Mouse (Mus musculus) forebrain, postnatal 0 days (tissue): ENCODE measurements around the gene Cmya5. TPM values are rescaled to one million over a fixed set of nuclear protein-coding genes. Genes with fewer than 3 reads are reported as not detected.
"Not testable (repeated sequence)": the region's sequence is repeated elsewhere in the genome, so short reads cannot be mapped to it uniquely, and the experiment has no call there.

Source experiments
- ATAC-seq: fragments of 200-750 bp; cut with Nextera tagmentation; 2 replicates; pipeline ENCODE4 v1.8.0; 2017; ENCODE audit warnings: mild to moderate bottlenecking, moderate library complexity
- DNase-seq: peaks from one replicate; pipeline ENCODE4 v3.0.0-alpha.2; 2015
- H3K27ac ChIP-seq: fragments of 300-500 bp; sonication (generic); 2 replicates; pipeline ENCODE4 v1.5.1; 2014; ENCODE audit warnings: low read depth, mild to moderate bottlenecking, antibody characterized with exemption, low read length, moderate library complexity, mixed read lengths
- H3K27me3 ChIP-seq: fragments of 300-500 bp; sonication (generic); 2 replicates; pipeline ENCODE4 v1.6.1; 2014; ENCODE audit warnings: mild to moderate bottlenecking, low read length, mixed read lengths; ENCODE audit not compliant: insufficient read depth
- H3K36me3 ChIP-seq: fragments of 300-500 bp; sonication (generic); 2 replicates; pipeline ENCODE4 v1.6.1; 2014; ENCODE audit warnings: mild to moderate bottlenecking, moderate library complexity; ENCODE audit not compliant: insufficient read depth
- H3K4me1 ChIP-seq: fragments of 300-500 bp; sonication (generic); 2 replicates; pipeline ENCODE4 v1.6.1; 2014; ENCODE audit warnings: antibody characterized with exemption; ENCODE audit not compliant: insufficient read depth
- H3K4me2 ChIP-seq: fragments of 300-500 bp; sonication (generic); 2 replicates; pipeline ENCODE4 v1.6.1; 2014; ENCODE audit warnings: low read depth, mild to moderate bottlenecking, moderate library complexity
- H3K4me3 ChIP-seq: fragments of 300-500 bp; sonication (generic); 2 replicates; pipeline ENCODE4 v1.5.1; 2014; ENCODE audit warnings: low read depth, low read length, mixed read lengths
- H3K9ac ChIP-seq: fragments of 300-500 bp; sonication (generic); 2 replicates; pipeline ENCODE4 v1.6.1; 2014; ENCODE audit warnings: mild to moderate bottlenecking
- H3K9me3 ChIP-seq: fragments of 300-500 bp; sonication (generic); 2 replicates; pipeline ENCODE4 v1.6.1; 2016; ENCODE audit warnings: low read length
- CTCF ChIP-seq: sonication (generic); IDR thresholded peaks from 2 replicates; pipeline ENCODE4 v1.5.1; 2016; ENCODE audit warnings: antibody characterized with exemption, control low read depth, low read depth
- WGBS: fragments of 180-500 bp; shearing (Covaris S2); extraction: QIAGEN DNeasy Blood & Tissue Kit; methylation state at CpG from one replicate; pipeline ENCODE4 v1.1.7; 2014; 5-methylcytosine and 5-hydroxymethylcytosine counted together
- polyA plus RNA-seq: library from polyadenylated mRNA; unstranded; fragments of >200 nt; fragmentation: Nextera tagmentation; extraction: Ambion mirVana; gene quantifications from 2 replicates; pipeline ENCODE4 v1.2.1, GENCODE M21; 2015
- total RNA-seq: library from RNA; depleted of rRNA; stranded (reverse); fragments of >200 nt; gene quantifications from 2 replicates; pipeline ENCODE4 v1.2.3, GENCODE M21; 2014; rRNA removed

Gene Cmya5
- total RNA-seq (0.52 and 0.85 TPM in 2 replicates), polyA plus RNA-seq (0.15 TPM in 2 replicates)

DNA sequence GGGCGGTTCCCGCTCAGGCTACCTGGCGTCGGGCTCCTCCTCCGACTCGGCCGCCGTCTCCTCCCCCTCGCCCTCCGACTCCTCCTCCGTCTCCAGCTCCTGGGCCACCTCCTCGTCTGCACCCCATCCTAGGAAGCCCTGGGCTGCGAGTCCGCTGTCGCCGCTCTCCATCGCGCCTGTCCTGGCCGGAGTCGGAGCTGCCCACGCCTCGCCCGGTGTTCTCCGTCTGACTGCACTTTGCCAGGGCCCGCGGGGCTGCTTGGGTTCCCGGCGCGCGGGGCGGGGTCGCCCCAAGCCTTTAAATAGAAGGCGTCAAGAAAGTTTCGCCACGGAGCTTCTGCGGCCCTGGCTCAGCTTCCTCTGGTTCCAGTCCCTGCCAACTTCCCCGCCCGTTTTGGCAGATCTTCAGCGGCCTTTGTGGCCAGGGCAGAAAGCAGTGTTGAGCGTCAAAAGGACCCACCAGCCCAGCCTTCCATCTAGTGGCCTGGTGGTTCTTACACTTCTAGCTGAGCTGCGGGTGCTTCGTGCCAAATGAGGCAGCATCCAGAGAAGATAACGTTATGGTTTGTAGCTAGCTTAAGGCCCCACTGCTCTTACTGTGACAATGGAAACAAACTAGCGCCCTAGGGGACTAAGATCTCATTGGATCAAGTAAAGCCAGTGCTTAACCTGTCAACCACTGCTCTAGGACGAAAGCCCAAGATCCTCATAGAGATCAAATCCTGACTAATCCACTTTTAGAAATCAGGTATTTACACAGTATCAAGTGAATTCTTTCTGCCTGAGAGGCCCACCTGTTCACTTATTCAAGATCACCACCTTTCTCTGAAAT, at the start of gene Cmya5:
TSS of gene Cmya5 (minus strand) at position 389 of the 832 bp plus-strand sequence.
- peak within 1 kb of the TSS; percentile 9; the same call in 1 of the 2 replicates for H3K27ac ChIP-seq
- peak; percentile 56 for TF ChIP-seq CTCF
- DNase-seq: peak; percentile 81

DNA sequence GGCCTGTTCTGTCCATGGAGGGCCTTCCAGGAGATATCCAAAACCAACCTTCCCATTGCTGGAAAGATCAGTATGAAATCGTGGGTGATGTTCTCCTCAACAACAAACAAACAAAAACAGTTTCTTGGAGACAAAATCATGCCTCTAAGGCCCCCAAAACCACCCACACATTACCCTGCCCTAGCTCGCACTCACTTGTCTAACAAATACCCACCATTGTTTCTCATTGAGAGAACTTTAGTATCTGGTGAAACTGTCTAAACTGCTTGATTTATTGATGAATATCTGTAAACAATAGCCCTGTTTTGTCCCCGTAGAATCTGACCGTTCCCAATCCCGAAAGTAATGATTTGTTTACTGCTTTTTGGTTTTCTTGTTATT, 48.1 kb upstream of the Cmya5 start:
- H3K4me1 ChIP-seq: peaks cover 9% of the 10 kb centered on the region; the same call in 1 of the 2 replicates
- TF ChIP-seq CTCF: no peak
- H3K27ac ChIP-seq: peak overlapping the region; percentile 93
- peak overlapping the region; percentile 99 for H3K4me3 ChIP-seq
- no peaks in the 10 kb centered on the region for H3K36me3 ChIP-seq
- H3K9me3 ChIP-seq: no peaks in the 10 kb centered on the region
- ATAC-seq (no peak), DNase-seq (no peak)
- peak overlapping the region; percentile 65 for H3K4me2 ChIP-seq
- H3K9ac ChIP-seq: peak overlapping the region; percentile 84
- no peaks in the 10 kb centered on the region for H3K27me3 ChIP-seq
- WGBS: 57% methylated on average over 5 of the region's 5 CpGs

More for the DNA sequence above, at the start of gene Cmya5:
- Histone ChIP-seq H3K36me3 (no peaks in the 10 kb centered on the region; the same call in 1 of the 2 replicates), H3K27me3 (no peaks in the 10 kb centered on the region), H3K9me3 (no peaks in the 10 kb centered on the region), H3K9ac (peak within 1 kb of the TSS; percentile 54), H3K4me1 (peaks cover 11% of the 10 kb centered on the region; the same call in 1 of the 2 replicates), H3K4me3 (peak within 1 kb of the TSS; percentile 48), H3K4me2 (peak within 1 kb of the TSS; percentile 95)
- peak; percentile 88 for ATAC-seq
- 2% methylated on average over 45 of the region's 45 CpGs for WGBS

DNA sequence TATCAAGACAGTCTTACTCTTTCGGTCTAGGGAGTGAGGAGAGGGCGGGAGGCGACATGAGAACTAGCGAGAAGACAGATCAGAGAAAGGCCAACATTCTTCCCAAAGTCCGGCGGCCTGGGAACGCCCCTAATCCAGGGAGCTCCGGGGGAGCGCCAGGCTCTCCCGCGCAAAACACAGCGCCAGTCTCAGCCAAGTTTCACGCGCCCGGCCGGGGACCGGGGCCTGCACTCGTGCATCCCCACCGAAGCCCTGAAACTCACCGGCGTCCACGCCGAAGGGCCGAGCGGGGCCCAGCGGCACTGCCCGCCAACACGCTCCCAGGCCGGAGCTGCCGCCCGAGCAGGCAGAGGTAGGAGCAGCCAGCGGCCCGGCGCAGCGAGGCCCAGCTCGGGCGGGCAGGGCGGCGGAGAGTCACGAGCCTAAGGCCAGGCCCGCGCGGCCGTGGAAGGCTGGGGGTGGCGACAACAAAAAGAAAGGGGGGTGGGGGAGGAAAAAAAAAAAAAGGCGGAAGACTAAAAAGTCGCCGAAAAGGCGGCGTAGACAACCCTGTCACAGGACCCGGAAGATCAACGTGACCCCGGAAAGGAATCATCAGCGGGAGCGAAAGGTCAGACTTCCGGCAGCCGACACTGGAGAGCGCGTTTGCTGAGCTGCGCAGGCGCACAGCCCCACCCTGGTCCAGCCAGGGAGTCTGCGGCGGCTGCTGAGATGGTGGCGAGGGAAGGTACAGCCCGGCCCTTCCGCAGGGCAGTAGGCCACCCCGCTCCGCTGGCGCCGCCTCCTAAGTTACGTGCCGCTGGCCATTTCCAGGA, 47.5 kb upstream of the Cmya5 start, which contains the start of gene Tent2:
TSS of gene Tent2 (minus strand) at position 555 of the 815 bp plus-strand sequence.
- Histone ChIP-seq H3K9ac (peak within 1 kb of the TSS; percentile 84), H3K27ac (peak within 1 kb of the TSS; percentile 93), H3K9me3 (no peaks in the 10 kb centered on the region), H3K36me3 (no peaks in the 10 kb centered on the region), H3K4me3 (peak within 1 kb of the TSS; percentile 99), H3K27me3 (no peaks in the 10 kb centered on the region), H3K4me2 (peak within 1 kb of the TSS; percentile 65), H3K4me1 (peaks cover 9% of the 10 kb centered on the region; the same call in 1 of the 2 replicates)
- WGBS: 1% methylated on average over 71 of the region's 72 CpGs
- TF ChIP-seq CTCF: peak; percentile 2; the same call in 1 of the 2 replicates
- ATAC-seq: peak; percentile 99
- peak; percentile 96 for DNase-seq

DNA sequence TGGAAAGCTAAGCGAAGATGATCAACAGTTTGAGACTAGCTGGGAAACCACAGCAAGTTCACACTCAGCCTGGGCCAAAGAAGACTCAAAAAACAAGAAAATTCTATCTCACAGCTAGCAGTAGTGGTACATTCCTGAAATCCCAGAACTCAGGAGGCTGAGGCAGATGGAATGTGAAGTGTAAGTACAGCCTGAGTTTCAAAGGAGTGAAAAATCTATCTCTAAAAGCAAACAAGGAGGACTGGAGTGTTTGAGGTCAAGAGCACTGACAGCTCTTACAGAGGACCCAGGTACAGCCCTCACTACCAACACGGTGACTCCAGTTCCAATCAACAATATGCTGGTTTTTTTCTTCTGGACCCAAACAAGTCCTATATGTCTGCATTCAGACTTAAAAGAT, 44.9 kb upstream of the Cmya5 start:
- Histone ChIP-seq H3K9ac (no peak overlapping the region), H3K36me3 (0 out of 2 replicates have a peak, but pooled peaks cover 3% of the 10 kb centered on the region), H3K4me1 (peaks cover 9% of the 10 kb centered on the region; the same call in 1 of the 2 replicates), H3K9me3 (no peaks in the 10 kb centered on the region), H3K27me3 (no peaks in the 10 kb centered on the region), H3K4me3 (no peak overlapping the region), H3K4me2 (no peak overlapping the region), H3K27ac (no peak overlapping the region)
- DNase-seq (no peak), ATAC-seq (no peak)
- TF ChIP-seq CTCF: no peak
- 89% methylated on average over 2 of the region's 2 CpGs for WGBS

DNA sequence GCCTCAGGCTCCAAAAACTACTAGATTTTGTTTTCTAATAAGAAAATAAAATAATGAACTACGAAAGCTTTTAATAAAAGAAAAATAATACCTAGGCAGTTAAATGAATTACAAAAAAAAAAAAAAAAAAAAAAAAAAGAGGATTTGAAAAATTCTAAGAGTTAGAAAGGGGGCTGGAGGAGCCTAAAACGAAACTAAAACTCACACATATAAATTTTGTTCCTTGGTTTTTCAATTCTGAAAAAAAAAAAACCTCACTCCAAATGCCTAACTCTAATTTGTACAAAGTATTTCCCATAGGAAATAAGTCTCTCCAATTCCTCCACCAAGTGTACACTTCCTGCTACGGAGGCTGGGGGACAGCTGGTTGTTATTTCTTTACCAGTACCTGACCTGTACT, 44.2 kb upstream of the Cmya5 start:
- TF ChIP-seq CTCF: no peak
- Histone ChIP-seq H3K27ac (no peak overlapping the region), H3K4me3 (no peak overlapping the region), H3K4me1 (peaks cover 9% of the 10 kb centered on the region; the same call in 1 of the 2 replicates), H3K4me2 (no peak overlapping the region), H3K9ac (no peak overlapping the region), H3K36me3 (0 out of 2 replicates have a peak, but pooled peaks cover 3% of the 10 kb centered on the region), H3K27me3 (no peaks in the 10 kb centered on the region), H3K9me3 (no peaks in the 10 kb centered on the region)
- WGBS: 94% methylated on average over 3 of the region's 3 CpGs
- ATAC-seq (no peak), DNase-seq (no peak)

DNA sequence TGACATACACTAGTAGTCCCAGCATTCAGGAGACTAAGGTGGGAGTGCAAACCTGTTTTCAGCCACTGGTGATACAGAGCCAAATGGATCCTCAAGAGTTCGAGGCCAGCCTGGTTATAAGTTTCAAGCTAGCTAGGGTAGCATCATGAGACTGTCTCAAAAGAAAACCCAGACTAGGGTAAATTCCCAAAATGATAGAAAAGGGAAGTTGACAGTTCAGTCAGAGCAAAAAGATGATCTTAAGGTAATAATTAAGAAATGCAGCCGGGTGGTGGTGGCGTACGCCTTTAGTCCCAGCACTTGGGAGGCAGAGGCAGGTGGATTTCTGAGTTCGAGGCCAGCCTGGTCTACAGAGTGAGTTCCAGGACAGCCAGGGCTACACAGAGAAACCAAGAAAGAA, 43.3 kb upstream of the Cmya5 start:
- H3K4me1 ChIP-seq, H3K4me2 ChIP-seq, DNase-seq, ATAC-seq, H3K27me3 ChIP-seq, H3K4me3 ChIP-seq, H3K9ac ChIP-seq, H3K36me3 ChIP-seq, H3K27ac ChIP-seq, H3K9me3 ChIP-seq: not testable (repeated sequence)
- WGBS: 97% methylated on average over 5 of the region's 5 CpGs
